Mouse (Mus musculus) ES-Bruce4 (cell line): ENCODE measurements around the gene Clic4.

Source experiments
- CTCF ChIP-seq: IDR thresholded peaks from one replicate; pipeline ENCODE4 v1.8.1; 2011; ENCODE audit warnings: low read depth, low read length
- EP300 ChIP-seq: IDR thresholded peaks from 2 replicates; pipeline ENCODE4 v1.6.1; 2011; ENCODE audit warnings: low read depth, low read length; ENCODE audit not compliant: insufficient read depth
- POLR2A ChIP-seq: IDR thresholded peaks from one replicate; pipeline ENCODE4 v1.8.1; 2011; ENCODE audit warnings: low read length; ENCODE audit not compliant: insufficient read depth

DNA sequence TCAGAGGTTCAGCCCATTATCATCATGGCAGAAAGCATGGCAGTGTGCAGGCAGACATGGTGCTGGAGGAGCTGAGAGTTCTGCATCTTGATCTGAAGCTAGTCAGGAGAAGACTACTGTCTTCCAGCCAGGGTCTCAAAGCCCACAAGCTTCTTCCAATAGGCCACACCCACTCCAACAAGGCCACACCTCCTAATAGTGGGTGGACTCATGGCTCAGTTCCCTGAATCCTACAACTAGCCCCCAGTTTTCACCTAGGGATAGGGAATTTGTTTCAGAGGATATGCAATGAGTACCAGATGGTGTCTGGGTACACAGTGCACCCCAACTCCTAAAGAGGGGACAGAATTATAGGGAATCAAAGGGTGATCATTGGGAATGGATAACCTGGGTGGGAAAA, 24.0 kb upstream of the Clic4 start:
- TF ChIP-seq POLR2A (no peak), CTCF (no peak), EP300 (no peak)
